Mouse (Mus musculus) thymus, postnatal 4 days (tissue): Measurements from ENCODE around the gene Olfr642.

Experiments
- DNase-seq: peaks from one replicate; pipeline ENCODE4 v3.0.0; 2021

Gene Olfr642

GRCm38 (mm10) chr7:104052566-104052965, at the start of gene Olfr642:
Olfr642 (minus strand) TSS chr7:104052666.
- DNase-seq = no peak

- no peak for DNase-seq
Observed at GRCm38 (mm10) chr7:104085365-104085764, 32.9 kb upstream of the Olfr642 start, which contains the start of gene Olfr645. Olfr645 (minus strand) TSS chr7:104085465.

GRCm38 (mm10) chr7:104071769-104072168, 19.3 kb upstream of the Olfr642 start, which contains the start of gene Olfr644:
Olfr644 (minus strand) TSS chr7:104071869.
- no peak for DNase-seq

- DNase-seq = no peak
Observed at GRCm38 (mm10) chr7:104061345-104061744, 8.9 kb upstream of the Olfr642 start, which contains the start of gene 4930516K23Rik. 4930516K23Rik (minus strand) TSS chr7:104061445.

GRCm38 (mm10) chr7:104059215-104059614, 6.7 kb upstream of the Olfr642 start:
- no peak for DNase-seq

GRCm38 (mm10) chr7:104050745-104051144, 1.7 kb downstream of the Olfr642 start:
- DNase-seq = no peak

GRCm38 (mm10) chr7:104035145-104035544, 17.3 kb downstream of the Olfr642 start, which contains the start of gene Olfr641:
Olfr641 (plus strand) TSS chr7:104035445.
- no peak for DNase-seq

GRCm38 (mm10) chr7:104026978-104027377, 25.5 kb downstream of the Olfr642 start:
- no peak for DNase-seq

- DNase-seq = no peak
Observed at GRCm38 (mm10) chr7:104025473-104025872, 27.0 kb downstream of the Olfr642 start, which contains the start of gene Olfr640. Olfr640 (minus strand) TSS chr7:104025573.

- DNase-seq = no peak
Observed at GRCm38 (mm10) chr7:104021651-104022050, 30.8 kb downstream of the Olfr642 start.

- no peak for DNase-seq
Observed at GRCm38 (mm10) chr7:104018953-104019352, 33.5 kb downstream of the Olfr642 start.

- DNase-seq = no peak
Observed at GRCm38 (mm10) chr7:104017203-104017602, 35.3 kb downstream of the Olfr642 start, which contains the start of gene Olfr639. Olfr639 (minus strand) TSS chr7:104017303.

GRCm38 (mm10) chr7:103999124-103999523, 53.3 kb downstream of the Olfr642 start:
- DNase-seq = no peak

- no peak for DNase-seq
Observed at GRCm38 (mm10) chr7:103998446-103998845, 54.0 kb downstream of the Olfr642 start, which contains the start of gene Olfr638. Olfr638 (plus strand) TSS chr7:103998746.
